Mouse (Mus musculus) frontal cortex, postnatal 10 days (tissue): ENCODE measurements around the gene Appbp2.
"Not testable (repeated sequence)": the region's sequence is repeated elsewhere in the genome, so short reads cannot be mapped to it uniquely, and the experiment has no call there.

Source experiments
- DNase-seq, 2 experiments: peaks; one replicate each; pipeline ENCODE4 v3.0.0; 2022; ENCODE audit warnings: low spot score in 2 of 2, mixed read lengths in 1 of 2

Appbp2 gene

DNA sequence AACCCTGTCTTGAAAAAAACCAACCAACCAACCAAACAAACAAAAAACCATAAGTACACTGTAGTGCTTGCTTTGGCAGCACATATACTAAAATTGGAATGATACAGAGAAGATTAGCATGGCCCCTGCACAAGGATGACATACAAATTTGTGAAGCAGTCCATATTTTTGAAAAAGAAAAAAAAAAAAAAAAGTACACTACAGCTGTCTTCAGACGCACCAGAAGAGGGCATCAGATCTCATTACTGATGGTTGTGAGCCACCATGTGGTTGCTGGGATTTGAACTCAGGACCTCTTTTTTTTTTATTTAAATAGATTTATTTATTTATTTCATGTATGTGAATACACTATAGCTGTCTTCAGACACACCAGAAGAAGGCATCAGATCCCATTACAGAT is 71.9 kb downstream of the Appbp2 start:
- not testable (repeated sequence) for DNase-seq

DNA sequence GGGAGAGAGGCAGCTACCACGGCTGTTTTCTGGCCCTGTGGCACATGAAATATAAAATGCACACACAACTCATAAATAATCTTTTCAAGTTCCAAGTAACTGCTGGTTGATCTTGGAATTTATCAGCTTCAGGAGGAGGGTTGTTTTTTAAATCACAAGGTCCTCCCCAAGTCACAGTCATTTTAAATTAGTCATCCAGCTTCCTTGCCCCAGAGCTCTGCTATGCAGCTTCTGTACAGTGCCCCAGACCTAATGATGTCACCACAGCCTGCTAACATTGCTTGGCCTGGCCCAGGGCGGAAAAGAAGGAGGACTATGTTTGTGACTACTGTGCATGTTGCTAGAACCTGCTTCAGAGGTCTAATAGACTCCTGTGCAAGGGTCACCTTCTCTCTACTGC is 77.6 kb downstream of the Appbp2 start:
- no peak for DNase-seq

DNA sequence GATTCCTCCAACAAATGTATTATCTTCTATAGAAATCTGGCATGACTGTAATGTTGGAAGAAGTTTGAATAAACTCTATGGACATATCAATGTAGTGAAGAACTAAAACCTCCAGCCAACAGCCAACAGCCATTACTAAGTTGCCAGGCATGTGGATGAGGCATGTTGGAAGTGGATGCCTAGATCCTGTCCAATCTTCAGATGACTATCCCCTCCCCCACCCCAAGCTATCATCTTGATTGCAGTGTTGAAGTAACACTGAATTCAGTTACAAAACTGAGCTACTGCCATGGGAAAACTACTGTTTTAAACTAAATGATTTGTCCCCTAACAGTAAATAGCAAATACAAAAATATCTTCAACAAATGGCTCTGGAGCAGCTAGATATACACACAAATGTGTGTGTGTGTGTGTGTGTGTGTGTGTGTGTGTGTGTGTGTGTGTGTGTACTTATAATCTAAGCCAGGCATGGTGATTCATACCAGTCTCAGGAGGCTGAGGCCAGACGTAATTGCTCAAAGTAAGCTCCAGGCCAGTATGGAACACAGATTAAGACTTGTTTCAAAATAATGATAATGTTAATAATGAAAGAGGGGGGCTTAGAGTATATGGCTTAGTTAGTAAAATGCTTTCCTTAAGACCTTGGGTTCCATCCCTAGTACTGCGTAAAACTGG is 82.5 kb downstream of the Appbp2 start:
- no peak for DNase-seq

DNA sequence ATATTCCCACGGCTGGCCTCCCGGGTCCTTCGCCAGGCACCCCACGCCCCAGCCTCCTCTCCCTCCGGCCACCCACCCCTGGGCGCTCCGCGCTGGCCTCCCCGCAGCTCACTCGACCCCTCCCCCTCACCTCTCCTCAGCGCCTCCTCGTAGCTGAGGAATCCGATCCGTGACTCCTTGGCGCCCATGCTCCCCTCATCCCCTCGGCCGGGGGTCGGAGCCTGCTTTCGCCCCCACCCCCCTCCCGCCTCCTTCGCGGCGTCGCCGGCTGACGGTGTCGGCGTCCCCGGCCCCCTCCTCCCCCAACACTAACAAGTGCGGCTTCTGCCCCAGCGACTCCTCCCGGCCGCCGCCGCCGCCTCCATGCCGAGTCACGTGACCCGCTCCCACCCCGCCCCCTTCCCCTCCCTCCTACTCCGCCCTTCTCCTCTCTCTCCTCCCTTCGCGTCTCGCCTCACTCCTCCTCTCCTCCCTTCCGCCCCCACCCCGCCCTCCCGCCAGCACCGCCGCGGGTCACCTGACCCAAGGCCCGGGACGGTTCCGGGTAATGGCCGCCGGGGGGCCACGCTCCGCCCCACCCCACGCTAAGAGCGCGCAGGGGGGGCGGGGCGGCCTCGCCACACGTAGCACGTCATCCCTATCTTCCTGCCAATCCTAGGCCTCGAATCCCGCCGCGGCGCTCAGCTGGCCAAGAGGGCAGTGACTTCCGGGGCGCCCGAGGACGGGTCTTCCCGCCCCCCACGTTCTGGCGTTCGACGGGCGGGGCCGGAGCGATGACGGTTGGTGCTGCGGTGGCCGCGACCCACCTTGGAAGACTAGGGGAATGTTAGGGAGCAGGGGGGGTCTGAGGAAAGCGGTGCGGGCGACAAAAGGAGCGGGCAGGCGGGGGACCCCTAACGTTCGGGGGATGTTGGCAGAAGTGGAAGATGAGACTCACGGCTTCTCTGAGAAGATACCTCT is 95.1 kb downstream of the Appbp2 start, which contains the start of gene Usp32:
Gene Usp32 (minus strand): TSS at position 581 of the 960 bp plus-strand sequence.
- peak; percentile 95 to 96 for DNase-seq

DNA sequence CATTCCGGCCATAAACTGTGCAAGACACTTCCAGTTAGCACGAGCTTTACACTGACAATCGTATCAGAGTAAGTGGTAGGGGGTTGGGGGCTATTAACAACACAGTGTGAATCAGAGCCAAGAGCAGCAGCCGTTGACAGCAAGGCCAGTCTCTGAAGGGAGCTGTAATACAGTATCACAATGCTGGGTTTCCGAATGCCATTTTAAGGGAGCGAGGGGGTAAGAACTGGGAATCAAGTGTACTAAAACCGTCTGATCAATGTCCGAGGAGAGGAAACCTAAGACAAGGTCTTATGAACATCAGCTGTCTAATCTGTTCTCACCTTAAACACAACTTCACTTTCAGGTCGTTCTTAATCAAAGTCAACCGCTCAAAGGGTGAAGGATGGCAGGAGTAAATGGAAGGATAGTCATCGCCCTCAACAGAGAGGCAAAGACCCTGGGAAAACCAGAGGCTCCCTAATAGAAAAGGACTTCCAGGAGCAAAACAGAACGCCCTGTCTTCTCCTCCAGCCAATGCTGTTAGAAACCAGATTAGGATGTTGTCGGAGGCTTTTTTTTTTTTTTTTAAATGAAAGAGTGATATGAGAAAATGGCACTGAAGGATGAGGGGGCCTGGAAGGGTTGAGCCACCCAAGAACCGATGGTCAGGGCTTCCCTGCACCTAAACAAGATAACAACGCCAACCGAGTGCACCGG is 96.0 kb downstream of the Appbp2 start:
- peak; percentile 7 to 16 for DNase-seq
